Mouse (Mus musculus): ENCODE data around the gene Unc13b. TPM values are rescaled to one million over a fixed set of nuclear protein-coding genes. Genes with fewer than 3 reads are reported as not detected.

The Unc13b gene
- polyA plus RNA-seq, 1 experiment from 2014 or later, result 2.0 TPM

- Histone ChIP-seq H3K9ac (ENCODE audit: low read depth, low read length) (no peak overlapping the region), H3K4me3 (ENCODE audit: low read depth, low read length) (no peak overlapping the region), H3K27me3 (replicated peaks; ENCODE audit: control insufficient read depth, insufficient read depth, low read length) (no peaks in the 10 kb centered on the region), H3K36me3 (ENCODE audit: control insufficient read depth, insufficient read depth, low read length) (no peaks in the 10 kb centered on the region), H3K4me2 (no peak overlapping the region), H3K9me3 (ENCODE audit: control insufficient read depth, low read length) (no peaks in the 10 kb centered on the region), H3K4me1 (replicated peaks; ENCODE audit: control insufficient read depth, insufficient read depth, low read length) (no peaks in the 10 kb centered on the region), H3K27ac (ENCODE audit: low read depth, low read length) (no peak overlapping the region)
- DNase-seq (ENCODE audit: low spot score), result no peak
- 55% methylated on average over 2 of the region's 2 CpGs for WGBS
- no peak for ATAC-seq (replicated peaks; ENCODE audit: low FRiP score)
These were observed 185.3 kb downstream of the Unc13b start for GRCm38 (mm10) chr4:43244022-43244421.

- WGBS, result 77% methylated on average over 4 of the region's 4 CpGs
- H3K27me3 ChIP-seq (replicated peaks; ENCODE audit: control insufficient read depth, insufficient read depth, low read length), result no peaks in the 10 kb centered on the region
- ATAC-seq (replicated peaks; ENCODE audit: low FRiP score) (no peak), DNase-seq (ENCODE audit: low spot score) (no peak)
- H3K9me3 ChIP-seq (ENCODE audit: control insufficient read depth, low read length), result no peaks in the 10 kb centered on the region
- H3K27ac ChIP-seq (ENCODE audit: low read depth, low read length), result no peak overlapping the region
- no peak overlapping the region for H3K4me2 ChIP-seq
- H3K4me1 ChIP-seq (replicated peaks; ENCODE audit: control insufficient read depth, insufficient read depth, low read length), result no peaks in the 10 kb centered on the region
- no peak overlapping the region for H3K9ac ChIP-seq (ENCODE audit: low read depth, low read length)
- no peaks in the 10 kb centered on the region for H3K36me3 ChIP-seq (ENCODE audit: control insufficient read depth, insufficient read depth, low read length)
- no peak overlapping the region for H3K4me3 ChIP-seq (ENCODE audit: low read depth, low read length)
These were observed 187.0 kb downstream of the Unc13b start for GRCm38 (mm10) chr4:43245776-43246175.

GRCm38 (mm10) chr4:43248026-43248425 is 189.3 kb downstream of the Unc13b start:
- Histone ChIP-seq H3K4me3 (ENCODE audit: low read depth, low read length) (no peak overlapping the region), H3K36me3 (ENCODE audit: control insufficient read depth, insufficient read depth, low read length) (no peaks in the 10 kb centered on the region), H3K27me3 (replicated peaks; ENCODE audit: control insufficient read depth, insufficient read depth, low read length) (no peaks in the 10 kb centered on the region), H3K4me2 (no peak overlapping the region), H3K9ac (ENCODE audit: low read depth, low read length) (no peak overlapping the region), H3K4me1 (replicated peaks; ENCODE audit: control insufficient read depth, insufficient read depth, low read length) (0 out of 2 replicates have a peak, but pooled peaks cover 4% of the 10 kb centered on the region), H3K27ac (ENCODE audit: low read depth, low read length) (no peak overlapping the region), H3K9me3 (ENCODE audit: control insufficient read depth, low read length) (no peaks in the 10 kb centered on the region)
- WGBS, result 74% methylated on average over 7 of the region's 7 CpGs
- ATAC-seq (replicated peaks; ENCODE audit: low FRiP score), result no peak
- no peak for DNase-seq (ENCODE audit: low spot score)

GRCm38 (mm10) chr4:43248909-43249308 is 190.2 kb downstream of the Unc13b start:
- no peak for ATAC-seq (replicated peaks; ENCODE audit: low FRiP score)
- no peak overlapping the region for H3K27ac ChIP-seq (ENCODE audit: low read depth, low read length)

GRCm38 (mm10) chr4:43251269-43251668 is 192.5 kb downstream of the Unc13b start:
- Histone ChIP-seq H3K9ac (ENCODE audit: low read depth, low read length) (no peak overlapping the region), H3K4me1 (replicated peaks; ENCODE audit: control insufficient read depth, insufficient read depth, low read length) (0 out of 2 replicates have a peak, but pooled peaks cover 4% of the 10 kb centered on the region), H3K4me3 (ENCODE audit: low read depth, low read length) (no peak overlapping the region), H3K36me3 (ENCODE audit: control insufficient read depth, insufficient read depth, low read length) (no peaks in the 10 kb centered on the region), H3K4me2 (no peak overlapping the region), H3K27ac (ENCODE audit: low read depth, low read length) (no peak overlapping the region), H3K27me3 (replicated peaks; ENCODE audit: control insufficient read depth, insufficient read depth, low read length) (no peaks in the 10 kb centered on the region), H3K9me3 (ENCODE audit: control insufficient read depth, low read length) (no peaks in the 10 kb centered on the region)
- ATAC-seq (replicated peaks; ENCODE audit: low FRiP score), result no peak
- DNase-seq (ENCODE audit: low spot score), result no peak
- 33% methylated on average over 6 of the region's 6 CpGs for WGBS

More at GRCm38 (mm10) chr4:43248909-43249308, 190.2 kb downstream of the Unc13b start:
- no peak overlapping the region for H3K9ac ChIP-seq (ENCODE audit: low read depth, low read length)
- WGBS, result 69% methylated on average over 2 of the region's 2 CpGs
- no peak overlapping the region for H3K4me2 ChIP-seq
- H3K27me3 ChIP-seq (replicated peaks; ENCODE audit: control insufficient read depth, insufficient read depth, low read length), result no peaks in the 10 kb centered on the region
- H3K36me3 ChIP-seq (ENCODE audit: control insufficient read depth, insufficient read depth, low read length), result no peaks in the 10 kb centered on the region
- H3K4me3 ChIP-seq (ENCODE audit: low read depth, low read length), result no peak overlapping the region
- H3K9me3 ChIP-seq (ENCODE audit: control insufficient read depth, low read length), result no peaks in the 10 kb centered on the region
- no peak for DNase-seq (ENCODE audit: low spot score)
- H3K4me1 ChIP-seq (replicated peaks; ENCODE audit: control insufficient read depth, insufficient read depth, low read length), result 0 out of 2 replicates have a peak, but pooled peaks cover 4% of the 10 kb centered on the region

- ATAC-seq (replicated peaks; ENCODE audit: low FRiP score), result no peak
These were observed 198.3 kb downstream of the Unc13b start for GRCm38 (mm10) chr4:43257040-43257439.

GRCm38 (mm10) chr4:43258556-43258955 is 199.8 kb downstream of the Unc13b start:
- WGBS, result 75% methylated on average over 4 of the region's 4 CpGs
- no peaks in the 10 kb centered on the region for H3K9me3 ChIP-seq (ENCODE audit: control insufficient read depth, low read length)
- no peak for ATAC-seq (replicated peaks; ENCODE audit: low FRiP score)
- no peak overlapping the region for H3K9ac ChIP-seq (ENCODE audit: low read depth, low read length)
- DNase-seq (ENCODE audit: low spot score), result no peak
- H3K4me3 ChIP-seq (ENCODE audit: low read depth, low read length), result no peak overlapping the region
- H3K36me3 ChIP-seq (ENCODE audit: control insufficient read depth, insufficient read depth, low read length), result no peaks in the 10 kb centered on the region
- H3K4me2 ChIP-seq, result no peak overlapping the region
- H3K27ac ChIP-seq (ENCODE audit: low read depth, low read length), result no peak overlapping the region
- no peaks in the 10 kb centered on the region for H3K4me1 ChIP-seq (replicated peaks; ENCODE audit: control insufficient read depth, insufficient read depth, low read length)
- H3K27me3 ChIP-seq (replicated peaks; ENCODE audit: control insufficient read depth, insufficient read depth, low read length), result no peaks in the 10 kb centered on the region

More at GRCm38 (mm10) chr4:43257040-43257439, 198.3 kb downstream of the Unc13b start:
- Histone ChIP-seq H3K4me1 (replicated peaks; ENCODE audit: control insufficient read depth, insufficient read depth, low read length) (no peaks in the 10 kb centered on the region), H3K27me3 (replicated peaks; ENCODE audit: control insufficient read depth, insufficient read depth, low read length) (no peaks in the 10 kb centered on the region), H3K36me3 (ENCODE audit: control insufficient read depth, insufficient read depth, low read length) (no peaks in the 10 kb centered on the region), H3K9me3 (ENCODE audit: control insufficient read depth, low read length) (no peaks in the 10 kb centered on the region), H3K4me2 (no peak overlapping the region), H3K27ac (ENCODE audit: low read depth, low read length) (no peak overlapping the region), H3K4me3 (ENCODE audit: low read depth, low read length) (no peak overlapping the region), H3K9ac (ENCODE audit: low read depth, low read length) (no peak overlapping the region)
- 88% methylated on average over 2 of the region's 2 CpGs for WGBS
- no peak for DNase-seq (ENCODE audit: low spot score)

GRCm38 (mm10) chr4:43259435-43259834 is 200.7 kb downstream of the Unc13b start:
- DNase-seq (ENCODE audit: low spot score) (no peak), ATAC-seq (replicated peaks; ENCODE audit: low FRiP score) (no peak)
- Histone ChIP-seq H3K4me3 (ENCODE audit: low read depth, low read length) (no peak overlapping the region), H3K9ac (ENCODE audit: low read depth, low read length) (no peak overlapping the region), H3K27ac (ENCODE audit: low read depth, low read length) (no peak overlapping the region), H3K36me3 (ENCODE audit: control insufficient read depth, insufficient read depth, low read length) (no peaks in the 10 kb centered on the region), H3K9me3 (ENCODE audit: control insufficient read depth, low read length) (no peaks in the 10 kb centered on the region), H3K27me3 (replicated peaks; ENCODE audit: control insufficient read depth, insufficient read depth, low read length) (no peaks in the 10 kb centered on the region), H3K4me2 (no peak overlapping the region), H3K4me1 (replicated peaks; ENCODE audit: control insufficient read depth, insufficient read depth, low read length) (no peaks in the 10 kb centered on the region)
- 87% methylated on average over 3 of the region's 3 CpGs for WGBS

- Histone ChIP-seq H3K27ac (ENCODE audit: low read depth, low read length) (no peak overlapping the region), H3K4me3 (ENCODE audit: low read depth, low read length) (no peak overlapping the region), H3K27me3 (replicated peaks; ENCODE audit: control insufficient read depth, insufficient read depth, low read length) (no peaks in the 10 kb centered on the region), H3K36me3 (ENCODE audit: control insufficient read depth, insufficient read depth, low read length) (no peaks in the 10 kb centered on the region), H3K4me2 (no peak overlapping the region), H3K4me1 (replicated peaks; ENCODE audit: control insufficient read depth, insufficient read depth, low read length) (no peaks in the 10 kb centered on the region), H3K9me3 (ENCODE audit: control insufficient read depth, low read length) (no peaks in the 10 kb centered on the region), H3K9ac (ENCODE audit: low read depth, low read length) (no peak overlapping the region)
- 72% methylated on average over 5 of the region's 5 CpGs for WGBS
- DNase-seq (ENCODE audit: low spot score), result no peak
- ATAC-seq (replicated peaks; ENCODE audit: low FRiP score), result no peak
These were observed 201.3 kb downstream of the Unc13b start for GRCm38 (mm10) chr4:43260096-43260495.

All from liver, embryonic 11.5 days (tissue).